Mouse (Mus musculus): ENCODE measurements around the gene Cradd. TPM values are rescaled to one million over a fixed set of nuclear protein-coding genes. Genes with fewer than 3 reads are reported as not detected.
A peak's percentile ranks its signal among the peaks of the same experiment; 100 is the strongest.

The Cradd gene
- total and polyA plus RNA-seq, 3 experiments = 1.9 to 9.0 TPM; not detected in 1

DNA sequence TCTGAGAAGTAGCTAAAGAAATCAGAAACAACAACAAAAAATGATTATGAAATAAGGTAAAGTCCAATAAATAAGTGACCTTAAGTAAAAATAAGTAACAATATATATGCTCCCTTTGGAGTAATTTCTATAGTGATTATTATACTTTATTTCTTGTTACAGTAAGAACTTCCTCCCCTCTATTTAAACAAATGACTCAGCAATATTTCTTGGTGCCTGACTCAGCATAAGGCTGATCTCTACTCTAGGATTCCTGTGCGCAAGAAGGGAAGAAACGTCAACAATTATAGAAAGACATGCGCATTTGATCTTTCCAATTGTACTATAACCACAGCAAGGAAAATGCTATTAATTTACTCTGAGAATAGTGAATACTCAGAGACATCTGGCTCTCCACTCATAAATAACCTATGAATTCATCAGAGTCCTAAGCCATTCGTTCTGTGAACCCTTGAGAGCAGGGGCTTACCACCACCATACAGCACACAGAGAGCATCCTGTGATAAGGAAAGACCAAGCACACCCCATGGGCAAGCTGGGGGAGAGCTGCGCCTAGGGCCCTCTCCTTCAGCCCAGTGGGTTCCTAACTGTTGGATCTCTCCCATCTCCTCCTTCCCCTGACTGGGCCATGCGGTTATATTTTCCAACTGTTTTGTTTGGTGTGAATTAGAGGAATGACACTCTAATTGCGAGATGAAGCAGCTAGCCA, 113.1 kb downstream of the Cradd start:
- Histone ChIP-seq H3K9me3 (replicated peaks; ENCODE audit: insufficient read depth, low read length) (no peaks in the 10 kb centered on the region), H3K4me1 (ENCODE audit: control insufficient read depth in 1 of 2, insufficient read depth in 2 of 2, low read length in 2 of 2) (peaks cover 11 to 24% of the 10 kb centered on the region in 2 experiments), H3K9ac (ENCODE audit: control insufficient read depth, low read depth, low read length, poor library complexity, severe bottlenecking) (peak overlapping the region; percentile 19; the same call in 1 of the 2 replicates), H3K27ac (ENCODE audit: control insufficient read depth, low read depth, low read length) (peak overlapping the region; percentile 34; the same call in 1 of the 2 replicates), H3K79me2 (ENCODE audit: control insufficient read depth, insufficient read depth, low read length, poor library complexity) (no peaks in the 10 kb centered on the region), H3K36me3 (ENCODE audit: control insufficient read depth in 1 of 2, insufficient read depth in 2 of 2, low read length in 2 of 2) (peaks cover 0 to 22% of the 10 kb centered on the region in 2 experiments; a peak in 2 of 4 replicates), H3K4me3 (ENCODE audit: control insufficient read depth in 1 of 2, insufficient read depth in 1 of 2, low read depth in 2 of 2, low read length in 2 of 2) (no peak overlapping the region), H3K27me3 (ENCODE audit: control insufficient read depth in 1 of 2, insufficient read depth in 2 of 2, low read length in 2 of 2) (no peaks in the 10 kb centered on the region)
- no peak for TF ChIP-seq ZNF384 (IDR thresholded peaks at IDR 0.05; ENCODE audit: low read depth, low read length)
- peak; percentile 29 to 54; a peak in 2 of 4 replicates for TF ChIP-seq EP300 (IDR thresholded peaks at IDR 0.05; ENCODE audit: low read depth in 1 of 2, low read length in 2 of 2)
- peak; percentile 99 for TF ChIP-seq MAFK (IDR thresholded peaks at IDR 0.05; ENCODE audit: borderline replicate concordance, low read depth, low read length)
- TF ChIP-seq SIN3A (IDR thresholded peaks at IDR 0.05; ENCODE audit: low read length) = peak; percentile 53; the same call in 1 of the 2 replicates
- TF ChIP-seq MAX (IDR thresholded peaks at IDR 0.05; ENCODE audit: low read length) = no peak
- TF ChIP-seq ETS1 (IDR thresholded peaks at IDR 0.05; ENCODE audit: low read depth, low read length) = peak; percentile 73; the same call in 1 of the 2 replicates
- TF ChIP-seq GABPA (IDR thresholded peaks at IDR 0.05; ENCODE audit: low read depth, low read length) = peak; percentile 90
- 0 out of 2 replicates have a peak, but pooled peaks have one; percentile 0 for TF ChIP-seq GATA1 (IDR thresholded peaks at IDR 0.05; ENCODE audit: low read depth, low read length)
- peak; percentile 69 for TF ChIP-seq NRF1 (IDR thresholded peaks at IDR 0.05; ENCODE audit: insufficient read depth, low read depth, low read length, poor library complexity, severe bottlenecking)
- peak; percentile 85 for DNase-seq (ENCODE audit: low read depth, low spot score)

GRCm38 (mm10) chr10:95210167-95210566, 113.8 kb downstream of the Cradd start:
- peaks cover 0 to 22% of the 10 kb centered on the region in 2 experiments; a peak in 2 of 4 replicates for H3K36me3 ChIP-seq (ENCODE audit: control insufficient read depth in 1 of 2, insufficient read depth in 2 of 2, low read length in 2 of 2)
- no peaks in the 10 kb centered on the region for H3K9me3 ChIP-seq (replicated peaks; ENCODE audit: insufficient read depth, low read length)
- peaks cover 11 to 24% of the 10 kb centered on the region in 2 experiments for H3K4me1 ChIP-seq (ENCODE audit: control insufficient read depth in 1 of 2, insufficient read depth in 2 of 2, low read length in 2 of 2)
- H3K4me3 ChIP-seq (ENCODE audit: control insufficient read depth in 1 of 2, insufficient read depth in 1 of 2, low read depth in 2 of 2, low read length in 2 of 2) = no peak overlapping the region
- no peak for TF ChIP-seq CHD2 (IDR thresholded peaks at IDR 0.05; ENCODE audit: low read length)
- no peak for TF ChIP-seq TBP (IDR thresholded peaks at IDR 0.05; ENCODE audit: low read depth, low read length)
- no peak for TF ChIP-seq JUND (IDR thresholded peaks at IDR 0.05; ENCODE audit: low read depth, low read length)
- no peak for TF ChIP-seq SIN3A (IDR thresholded peaks at IDR 0.05; ENCODE audit: low read length)
- TF ChIP-seq CTCF (IDR thresholded peaks at IDR 0.05 in 2 of 3, conservative IDR thresholded peaks at IDR 0.05 in 1 of 3; ENCODE audit: control insufficient read depth in 1 of 3, insufficient read depth in 1 of 3, low read depth in 2 of 3, low read length in 3 of 3, poor library complexity in 1 of 3, severe bottlenecking in 1 of 3) = no peak
- no peak overlapping the region for H3K27ac ChIP-seq (ENCODE audit: control insufficient read depth, low read depth, low read length)
- H3K9ac ChIP-seq (ENCODE audit: control insufficient read depth, low read depth, low read length, poor library complexity, severe bottlenecking) = no peak overlapping the region
- H3K79me2 ChIP-seq (ENCODE audit: control insufficient read depth, insufficient read depth, low read length, poor library complexity) = no peaks in the 10 kb centered on the region
- DNase-seq (ENCODE audit: low read depth, low spot score) = peak; percentile 42
- H3K27me3 ChIP-seq (ENCODE audit: control insufficient read depth in 1 of 2, insufficient read depth in 2 of 2, low read length in 2 of 2) = no peaks in the 10 kb centered on the region

GRCm38 (mm10) chr10:95207423-95207822, 116.5 kb downstream of the Cradd start:
- no peak overlapping the region for H3K9ac ChIP-seq (ENCODE audit: control insufficient read depth, low read depth, low read length, poor library complexity, severe bottlenecking)
- TF ChIP-seq EP300 (IDR thresholded peaks at IDR 0.05; ENCODE audit: low read depth in 1 of 2, low read length in 2 of 2) (peak; percentile 63 to 78), MEF2A (IDR thresholded peaks at IDR 0.05; ENCODE audit: extremely low read depth, insufficient replicate concordance, low read depth, low read length, poor library complexity, severe bottlenecking) (0 out of 2 replicates have a peak, but pooled peaks have one; percentile 41), RCOR1 (IDR thresholded peaks at IDR 0.05; ENCODE audit: low read depth, low read length) (peak; percentile 41; the same call in 1 of the 2 replicates), TAL1 (IDR thresholded peaks at IDR 0.05; ENCODE audit: low read length) (no peak), MYB (IDR thresholded peaks at IDR 0.05; ENCODE audit: low read depth, low read length) (peak; percentile 51; the same call in 1 of the 2 replicates), MXI1 (IDR thresholded peaks at IDR 0.05; ENCODE audit: low read depth, low read length) (peak; percentile 39; the same call in 1 of the 2 replicates), GATA1 (IDR thresholded peaks at IDR 0.05; ENCODE audit: low read depth, low read length) (peak; percentile 86), SIN3A (IDR thresholded peaks at IDR 0.05; ENCODE audit: low read length) (no peak), RAD21 (IDR thresholded peaks at IDR 0.05; ENCODE audit: low read depth, low read length) (no peak), TCF12 (IDR thresholded peaks at IDR 0.05; ENCODE audit: low read depth, low read length) (peak; percentile 73), ETS1 (IDR thresholded peaks at IDR 0.05; ENCODE audit: low read depth, low read length) (peak; percentile 50; the same call in 1 of the 2 replicates), USF2 (IDR thresholded peaks at IDR 0.05; ENCODE audit: borderline replicate concordance in 1 of 2, insufficient read depth in 1 of 2, low read depth in 1 of 2, low read length in 2 of 2) (no peak)
- no peak overlapping the region for H3K4me3 ChIP-seq (ENCODE audit: control insufficient read depth in 1 of 2, insufficient read depth in 1 of 2, low read depth in 2 of 2, low read length in 2 of 2)
- peak; percentile 38 for DNase-seq (ENCODE audit: low read depth, low spot score)
- H3K27me3 ChIP-seq (ENCODE audit: control insufficient read depth in 1 of 2, insufficient read depth in 2 of 2, low read length in 2 of 2) = no peaks in the 10 kb centered on the region
- peaks cover 11 to 31% of the 10 kb centered on the region in 2 experiments for H3K4me1 ChIP-seq (ENCODE audit: control insufficient read depth in 1 of 2, insufficient read depth in 2 of 2, low read length in 2 of 2)
- no peaks in the 10 kb centered on the region for H3K79me2 ChIP-seq (ENCODE audit: control insufficient read depth, insufficient read depth, low read length, poor library complexity)
- H3K36me3 ChIP-seq (ENCODE audit: control insufficient read depth in 1 of 2, insufficient read depth in 2 of 2, low read length in 2 of 2) = peaks cover 0 to 28% of the 10 kb centered on the region in 2 experiments; a peak in 2 of 4 replicates
- H3K27ac ChIP-seq (ENCODE audit: control insufficient read depth, low read depth, low read length) = no peak overlapping the region; the same call in 1 of the 2 replicates
- no peaks in the 10 kb centered on the region for H3K9me3 ChIP-seq (replicated peaks; ENCODE audit: insufficient read depth, low read length)
